Mouse (Mus musculus): ENCODE results near the gene Ccdc13. TPM values are rescaled to one million over a fixed set of nuclear protein-coding genes. Genes with fewer than 3 reads are reported as not detected.

The Ccdc13 gene
- total and polyA plus RNA-seq, 3 experiments: not detected

GRCm38 (mm10) chr9:121881301-121881700 is 42.0 kb upstream of the Ccdc13 start (continued):
- TF ChIP-seq CTCF (IDR thresholded peaks at IDR 0.05 in 2 of 3, conservative IDR thresholded peaks at IDR 0.05 in 1 of 3; ENCODE audit: control insufficient read depth in 1 of 3, insufficient read depth in 1 of 3, low read depth in 2 of 3, low read length in 3 of 3, poor library complexity in 1 of 3, severe bottlenecking in 1 of 3) (peak in 2 of 3 experiments; percentile 40 to 47; a peak in 4 of 6 replicates), ZKSCAN1 (IDR thresholded peaks at IDR 0.05; ENCODE audit: low read depth, low read length) (no peak), ETS1 (IDR thresholded peaks at IDR 0.05; ENCODE audit: low read depth, low read length) (no peak), MAZ (IDR thresholded peaks at IDR 0.05; ENCODE audit: low read depth, low read length) (no peak), TAL1 (IDR thresholded peaks at IDR 0.05; ENCODE audit: low read length) (no peak)

- H3K4me1 ChIP-seq (ENCODE audit: control insufficient read depth in 1 of 2, insufficient read depth in 2 of 2, low read length in 2 of 2): no peaks in the 10 kb centered on the region; a peak in 1 of 4 replicates
- no peak overlapping the region for H3K27ac ChIP-seq (ENCODE audit: control insufficient read depth, low read depth, low read length)
- peak; percentile 80 for DNase-seq (ENCODE audit: low read depth, low spot score)
- no peaks in the 10 kb centered on the region for H3K9me3 ChIP-seq (replicated peaks; ENCODE audit: insufficient read depth, low read length)
- H3K79me2 ChIP-seq (ENCODE audit: control insufficient read depth, insufficient read depth, low read length, poor library complexity): no peaks in the 10 kb centered on the region
- no peaks in the 10 kb centered on the region for H3K36me3 ChIP-seq (ENCODE audit: control insufficient read depth in 1 of 2, insufficient read depth in 2 of 2, low read length in 2 of 2)
- no peak overlapping the region for H3K4me3 ChIP-seq (ENCODE audit: control insufficient read depth in 1 of 2, insufficient read depth in 1 of 2, low read depth in 2 of 2, low read length in 2 of 2)
- peak overlapping the region; percentile 14; the same call in 1 of the 2 replicates for H3K9ac ChIP-seq (ENCODE audit: control insufficient read depth, low read depth, low read length, poor library complexity, severe bottlenecking)
- no peaks in the 10 kb centered on the region for H3K27me3 ChIP-seq (ENCODE audit: control insufficient read depth in 1 of 2, insufficient read depth in 2 of 2, low read length in 2 of 2)
- no peak for TF ChIP-seq TCF12 (IDR thresholded peaks at IDR 0.05; ENCODE audit: low read depth, low read length)
- TF ChIP-seq MAZ (IDR thresholded peaks at IDR 0.05; ENCODE audit: low read depth, low read length): no peak
- TF ChIP-seq USF1 (IDR thresholded peaks at IDR 0.05; ENCODE audit: low read depth, low read length): peak; percentile 14; the same call in 1 of the 2 replicates
- TF ChIP-seq MYC (IDR thresholded peaks at IDR 0.05; ENCODE audit: low read depth, low read length): peak; percentile 25; the same call in 1 of the 2 replicates
- no peak for TF ChIP-seq KAT2A (conservative IDR thresholded peaks at IDR 0.05; ENCODE audit: low read depth, low read length)
- TF ChIP-seq MAX (IDR thresholded peaks at IDR 0.05; ENCODE audit: low read length): peak; percentile 71
- no peak for TF ChIP-seq JUND (IDR thresholded peaks at IDR 0.05; ENCODE audit: low read depth, low read length)
- TF ChIP-seq RAD21 (IDR thresholded peaks at IDR 0.05; ENCODE audit: low read depth, low read length): peak; percentile 28
- no peak for TF ChIP-seq CHD1 (IDR thresholded peaks at IDR 0.05; ENCODE audit: low read depth, low read length)
- no peak for TF ChIP-seq EP300 (IDR thresholded peaks at IDR 0.05; ENCODE audit: low read depth in 1 of 2, low read length in 2 of 2)
- no peak for TF ChIP-seq CHD2 (IDR thresholded peaks at IDR 0.05; ENCODE audit: low read length)
- TF ChIP-seq CTCF (IDR thresholded peaks at IDR 0.05 in 2 of 3, conservative IDR thresholded peaks at IDR 0.05 in 1 of 3; ENCODE audit: control insufficient read depth in 1 of 3, insufficient read depth in 1 of 3, low read depth in 2 of 3, low read length in 3 of 3, poor library complexity in 1 of 3, severe bottlenecking in 1 of 3): peak; percentile 75 to 78 (median 77)
- TF ChIP-seq USF2 (IDR thresholded peaks at IDR 0.05; ENCODE audit: borderline replicate concordance in 1 of 2, insufficient read depth in 1 of 2, low read depth in 1 of 2, low read length in 2 of 2): no peak
- no peak for TF ChIP-seq TBP (IDR thresholded peaks at IDR 0.05; ENCODE audit: low read depth, low read length)
- peak; percentile 30; the same call in 1 of the 2 replicates for TF ChIP-seq MXI1 (IDR thresholded peaks at IDR 0.05; ENCODE audit: low read depth, low read length)
- TF ChIP-seq POLR2A (IDR thresholded peaks at IDR 0.05; ENCODE audit: control insufficient read depth in 1 of 2, insufficient read depth in 1 of 2, low read depth in 1 of 2, low read length in 2 of 2, poor library complexity in 1 of 2): no peak
- no peak for TF ChIP-seq ELF1 (IDR thresholded peaks at IDR 0.05; ENCODE audit: low read depth, low read length)
- no peak for TF ChIP-seq ZC3H11A (IDR thresholded peaks at IDR 0.05; ENCODE audit: low read depth, low read length)
- no peak for TF ChIP-seq HCFC1 (IDR thresholded peaks at IDR 0.05; ENCODE audit: low read depth, low read length)
- no peak for TF ChIP-seq GATA1 (IDR thresholded peaks at IDR 0.05; ENCODE audit: low read depth, low read length)
- no peak for TF ChIP-seq MYB (IDR thresholded peaks at IDR 0.05; ENCODE audit: low read depth, low read length)
- peak; percentile 46 for TF ChIP-seq SMC3 (IDR thresholded peaks at IDR 0.05; ENCODE audit: low read depth, low read length)
- no peak for TF ChIP-seq POLR2AphosphoS2 (IDR thresholded peaks at IDR 0.05; ENCODE audit: low read length)
- TF ChIP-seq BHLHE40 (IDR thresholded peaks at IDR 0.05; ENCODE audit: borderline replicate concordance, low read depth, low read length): no peak
- peak; percentile 39; the same call in 1 of the 2 replicates for TF ChIP-seq ETS1 (IDR thresholded peaks at IDR 0.05; ENCODE audit: low read depth, low read length)
- TF ChIP-seq NRF1 (IDR thresholded peaks at IDR 0.05; ENCODE audit: insufficient read depth, low read depth, low read length, poor library complexity, severe bottlenecking): no peak
- TF ChIP-seq TAL1 (IDR thresholded peaks at IDR 0.05; ENCODE audit: low read length): no peak
Observed at GRCm38 (mm10) chr9:121880840-121881239, 41.6 kb upstream of the Ccdc13 start.
